Mouse (Mus musculus) kidney, embryonic 15.5 days (tissue): ENCODE results near the gene Btbd9. TPM values are rescaled to one million over a fixed set of nuclear protein-coding genes. Genes with fewer than 3 reads are reported as not detected.

Experiments used
- ATAC-seq: fragments of 200-750 bp; cut with Nextera tagmentation; replicated peaks from 2 replicates; pipeline ENCODE4 v1.8.0; 2017; ENCODE audit warnings: moderate TSS enrichment; ENCODE audit not compliant: low FRiP score
- H3K27ac ChIP-seq: fragments of 300-500 bp; sonication (generic); 2 replicates; pipeline ENCODE4 v1.5.1; 2015; ENCODE audit warnings: mild to moderate bottlenecking, inconsistent platforms
- H3K27me3 ChIP-seq: fragments of 300-500 bp; sonication (generic); 2 replicates; pipeline ENCODE4 v1.6.1; 2015; ENCODE audit warnings: inconsistent platforms
- H3K36me3 ChIP-seq: fragments of 300-500 bp; sonication (generic); 2 replicates; pipeline ENCODE4 v1.6.1; 2015; ENCODE audit warnings: inconsistent platforms
- H3K4me1 ChIP-seq: fragments of 300-500 bp; sonication (generic); 2 replicates; pipeline ENCODE4 v1.6.1; 2015; ENCODE audit warnings: inconsistent platforms
- H3K4me2 ChIP-seq: fragments of 300-500 bp; sonication (generic); 2 replicates; pipeline ENCODE4 v1.6.1; 2015; ENCODE audit warnings: moderate library complexity, mild to moderate bottlenecking, inconsistent platforms
- H3K4me3 ChIP-seq: fragments of 300-500 bp; sonication (generic); replicated peaks from 2 replicates; pipeline ENCODE4 v1.5.1; 2015; ENCODE audit warnings: mild to moderate bottlenecking, inconsistent platforms
- H3K9ac ChIP-seq: fragments of 300-500 bp; sonication (generic); 2 replicates; pipeline ENCODE4 v1.6.1; 2015; ENCODE audit warnings: mild to moderate bottlenecking, inconsistent platforms
- H3K9me3 ChIP-seq: fragments of 300-500 bp; sonication (generic); replicated peaks from 2 replicates; pipeline ENCODE4 v1.6.1; 2016; ENCODE audit warnings: inconsistent platforms
- WGBS: fragments of 180-500 bp; shearing (Covaris S2); methylation state at CpG from one replicate; pipeline ENCODE4 v1.1.7; 2015; ENCODE audit warnings: mixed read lengths; 5-methylcytosine and 5-hydroxymethylcytosine counted together
- polyA plus RNA-seq: library from polyadenylated mRNA; unstranded; fragments of >200 nt; fragmentation: Nextera tagmentation; extraction: Ambion mirVana; gene quantifications from 2 replicates; pipeline ENCODE4 v1.2.1, GENCODE M21; 2015

Gene Btbd9
- polyA plus RNA-seq, 1 experiment from 2014 or later, result 57.8 TPM

GRCm38 (mm10) chr17:30180197-30180596 is 396.1 kb downstream of the Btbd9 start:
- H3K9me3 ChIP-seq, result no peaks in the 10 kb centered on the region
- H3K27me3 ChIP-seq, result no peaks in the 10 kb centered on the region
- H3K4me1 ChIP-seq, result no peaks in the 10 kb centered on the region
- H3K27ac ChIP-seq, result no peak overlapping the region
- no peak overlapping the region for H3K4me3 ChIP-seq
- 90% methylated on average over 6 of the region's 6 CpGs for WGBS
- H3K9ac ChIP-seq, result no peak overlapping the region
- no peak for ATAC-seq
- H3K36me3 ChIP-seq, result peaks cover 15% of the 10 kb centered on the region
- H3K4me2 ChIP-seq, result no peak overlapping the region

GRCm38 (mm10) chr17:30178402-30178801 is 397.9 kb downstream of the Btbd9 start:
- no peak overlapping the region for H3K4me3 ChIP-seq
- WGBS, result 87% methylated on average over 1 of the region's 1 CpGs
- no peak overlapping the region for H3K9ac ChIP-seq
- no peaks in the 10 kb centered on the region for H3K4me1 ChIP-seq
- peaks cover 15% of the 10 kb centered on the region for H3K36me3 ChIP-seq
- no peak overlapping the region for H3K27ac ChIP-seq
- no peak for ATAC-seq
- no peak overlapping the region for H3K4me2 ChIP-seq
- no peaks in the 10 kb centered on the region for H3K27me3 ChIP-seq
- H3K9me3 ChIP-seq, result no peaks in the 10 kb centered on the region

- H3K27ac ChIP-seq, result no peak overlapping the region
- no peaks in the 10 kb centered on the region for H3K27me3 ChIP-seq
- no peaks in the 10 kb centered on the region for H3K4me1 ChIP-seq
- peaks cover 15% of the 10 kb centered on the region for H3K36me3 ChIP-seq
- ATAC-seq, result no peak
- WGBS, result 94% methylated on average over 4 of the region's 4 CpGs
- no peak overlapping the region for H3K9ac ChIP-seq
- no peaks in the 10 kb centered on the region for H3K9me3 ChIP-seq
- H3K4me2 ChIP-seq, result no peak overlapping the region
- no peak overlapping the region for H3K4me3 ChIP-seq
These were observed 398.9 kb downstream of the Btbd9 start for GRCm38 (mm10) chr17:30177435-30177834.

Other genes starting within 250 kb of the Btbd9 start
- 0.91 and 1.3 TPM in 2 replicates for gene Dnah8, start 47.9 kb upstream of the Btbd9 start, polyA plus RNA-seq
- 221 and 230 TPM in 2 replicates for gene Glo1, start 50.4 kb upstream of the Btbd9 start, polyA plus RNA-seq